Mouse (Mus musculus): Measurements from ENCODE around the gene Ccl28. TPM values are rescaled to one million over a fixed set of nuclear protein-coding genes. Genes with fewer than 3 reads are reported as not detected.

Ccl28 gene
- 0.10 and 0.28 TPM in 2 replicates for polyA plus RNA-seq (2021; fragmentation: Nextera tagmentation)
- long read RNA-seq, experiment 1 = 0 reads
- long read RNA-seq, experiment 2 = 0 reads

GRCm38 (mm10) chr13:119623634-119624033, at the start of gene Ccl28:
Gene Ccl28, plus strand, starts transcription at chr13:119623819.

GRCm38 (mm10) chr13:119690039-119690728, 66.6 kb downstream of the Ccl28 start, which contains the start of gene Hmgcs1:
Gene Hmgcs1, plus strand, starts transcription at chr13:119690379.

Other genes starting within 250 kb of the Ccl28 start
- gene Paip1, start 195.2 kb upstream of the Ccl28 start, polyA plus RNA-seq (2021; fragmentation: Nextera tagmentation) = 86.2 and 153 TPM in 2 replicates
- gene 4833420G17Rik, start 161.1 kb upstream of the Ccl28 start, polyA plus RNA-seq (2021; fragmentation: Nextera tagmentation) = 24.5 and 27.5 TPM in 2 replicates
- gene Tmem267, start 135.8 kb upstream of the Ccl28 start, polyA plus RNA-seq (2021; fragmentation: Nextera tagmentation) = 8.8 and 9.7 TPM in 2 replicates
- gene 3110070M22Rik, start 135.4 kb upstream of the Ccl28 start, polyA plus RNA-seq (2021; fragmentation: Nextera tagmentation) = 3.7 and 4.6 TPM in 2 replicates
- gene Hmgcs1, start 66.6 kb downstream of the Ccl28 start, polyA plus RNA-seq (2021; fragmentation: Nextera tagmentation) = 138 and 168 TPM in 2 replicates
- gene Nim1k, start 132.1 kb downstream of the Ccl28 start, polyA plus RNA-seq (2021; fragmentation: Nextera tagmentation) = 9.3 and 9.9 TPM in 2 replicates
- 28.7 and 32.6 TPM in 2 replicates for gene Zfp131, start 167.1 kb downstream of the Ccl28 start, polyA plus RNA-seq (2021; fragmentation: Nextera tagmentation)
- gene AF067063, start 206.4 kb downstream of the Ccl28 start, polyA plus RNA-seq (2021; fragmentation: Nextera tagmentation) = not detected in 2 replicates
- gene D13Ertd608e, start 212.2 kb downstream of the Ccl28 start, polyA plus RNA-seq (2021; fragmentation: Nextera tagmentation) = not detected in 2 replicates